Mouse (Mus musculus) stomach, embryonic 15.5 days (tissue): ENCODE measurements around the gene Surf6. TPM values are rescaled to one million over a fixed set of nuclear protein-coding genes. Genes with fewer than 3 reads are reported as not detected.
"Not testable (repeated sequence)": the region's sequence is repeated elsewhere in the genome, so short reads cannot be mapped to it uniquely, and the experiment has no call there.

ENCODE experiments used
- ATAC-seq: fragments of 200-750 bp; cut with Nextera tagmentation; 2 replicates; pipeline ENCODE4 v1.8.0; 2017; ENCODE audit warnings: low read depth, moderate number of reproducible peaks, moderate TSS enrichment; ENCODE audit not compliant: insufficient read depth, low FRiP score
- H3K27ac ChIP-seq: fragments of 300-500 bp; sonication (generic); 2 replicates; pipeline ENCODE4 v1.5.1; 2015; ENCODE audit warnings: mild to moderate bottlenecking, inconsistent platforms
- H3K27me3 ChIP-seq: fragments of 300-500 bp; sonication (generic); replicated peaks from 2 replicates; pipeline ENCODE4 v1.6.1; 2015; ENCODE audit warnings: inconsistent platforms
- H3K36me3 ChIP-seq: fragments of 300-500 bp; sonication (generic); 2 replicates; pipeline ENCODE4 v1.6.1; 2015; ENCODE audit warnings: inconsistent platforms
- H3K4me1 ChIP-seq: fragments of 300-500 bp; sonication (generic); 2 replicates; pipeline ENCODE4 v1.6.1; 2015; ENCODE audit warnings: inconsistent platforms
- H3K4me2 ChIP-seq: fragments of 300-500 bp; sonication (generic); 2 replicates; pipeline ENCODE4 v1.6.1; 2015; ENCODE audit warnings: mild to moderate bottlenecking, inconsistent platforms
- H3K4me3 ChIP-seq: fragments of 300-500 bp; sonication (generic); replicated peaks from 2 replicates; pipeline ENCODE4 v1.5.1; 2015; ENCODE audit warnings: inconsistent platforms
- H3K9ac ChIP-seq: fragments of 300-500 bp; sonication (generic); 2 replicates; pipeline ENCODE4 v1.6.1; 2015; ENCODE audit warnings: inconsistent platforms
- H3K9me3 ChIP-seq: fragments of 300-500 bp; sonication (generic); 2 replicates; pipeline ENCODE4 v1.6.1; 2016; ENCODE audit warnings: inconsistent platforms
- WGBS: fragments of 180-500 bp; shearing (Covaris S2); methylation state at CpG from one replicate; pipeline ENCODE4 v1.1.7; 2015; 5-methylcytosine and 5-hydroxymethylcytosine counted together
- polyA plus RNA-seq: library from polyadenylated mRNA; unstranded; fragments of >200 nt; fragmentation: Nextera tagmentation; extraction: Ambion mirVana; gene quantifications from 2 replicates; pipeline ENCODE4 v1.2.1, GENCODE M21; 2015

Gene Surf6
- polyA plus RNA-seq, 1 experiment from 2014 or later: 25.2 TPM

DNA sequence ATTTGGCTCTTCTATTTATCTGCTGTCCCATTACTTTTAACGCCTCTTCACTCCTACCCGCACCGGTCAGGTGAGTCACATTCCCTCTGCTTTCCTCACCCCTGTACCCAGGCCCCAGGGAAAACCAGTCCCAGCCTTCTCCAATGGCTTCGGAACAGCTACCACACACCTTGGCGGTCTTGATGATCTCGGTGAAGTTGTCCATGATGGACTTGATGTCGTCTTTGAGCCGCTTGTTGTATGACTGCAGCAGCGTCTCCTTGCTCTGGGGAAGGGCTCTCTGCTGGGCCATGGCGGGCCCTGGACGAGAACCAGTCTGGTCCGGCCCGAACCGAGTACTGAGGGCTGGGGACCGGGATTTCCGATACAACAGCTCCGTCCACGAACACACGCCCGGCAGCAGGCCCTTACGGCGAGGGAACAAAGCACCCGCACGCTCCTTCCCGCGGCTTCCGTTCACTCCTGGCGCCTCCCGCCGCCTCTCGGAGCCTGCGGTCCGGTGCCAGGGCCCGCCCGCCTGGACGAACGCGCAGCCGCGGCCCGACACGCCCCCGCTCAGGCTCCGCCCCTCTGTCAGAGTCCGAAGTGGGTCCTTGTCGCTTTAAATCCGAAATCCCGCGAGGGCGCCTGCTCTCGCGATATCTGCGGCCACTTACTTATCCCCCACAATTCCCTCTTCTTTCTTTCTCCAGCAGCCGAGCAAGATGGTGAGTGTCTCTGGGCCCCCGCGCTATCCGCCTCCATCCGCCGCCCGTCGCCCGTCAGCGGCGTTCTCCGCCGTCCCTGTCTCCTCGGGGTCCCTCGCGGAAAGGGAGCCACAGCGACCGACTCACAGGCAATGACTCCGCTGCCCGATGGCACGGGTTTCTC, 7.7 kb upstream of the Surf6 start, which contains the start of the genes Med22 and Rpl7a:
Med22 (minus strand) TSS at position 554 of the 870 bp plus-strand sequence.
Rpl7a (plus strand) TSS at position 641 of the 870 bp plus-strand sequence.
- peaks cover 24% of the 10 kb centered on the region for H3K4me1 ChIP-seq
- H3K27me3 ChIP-seq: no peaks in the 10 kb centered on the region
- H3K9me3 ChIP-seq: no peaks in the 10 kb centered on the region
- peak within 1 kb of the TSS; percentile 93 for H3K9ac ChIP-seq
- peak within 1 kb of the TSS; percentile 89 for H3K4me2 ChIP-seq
- peak; percentile 92 for ATAC-seq
- WGBS: under 1% methylated on average over 74 of the region's 74 CpGs
- peak within 1 kb of the TSS; percentile 89 for H3K27ac ChIP-seq
- peak within 1 kb of the TSS; percentile 65 for H3K4me3 ChIP-seq
- H3K36me3 ChIP-seq: peaks cover 45% of the 10 kb centered on the region

DNA sequence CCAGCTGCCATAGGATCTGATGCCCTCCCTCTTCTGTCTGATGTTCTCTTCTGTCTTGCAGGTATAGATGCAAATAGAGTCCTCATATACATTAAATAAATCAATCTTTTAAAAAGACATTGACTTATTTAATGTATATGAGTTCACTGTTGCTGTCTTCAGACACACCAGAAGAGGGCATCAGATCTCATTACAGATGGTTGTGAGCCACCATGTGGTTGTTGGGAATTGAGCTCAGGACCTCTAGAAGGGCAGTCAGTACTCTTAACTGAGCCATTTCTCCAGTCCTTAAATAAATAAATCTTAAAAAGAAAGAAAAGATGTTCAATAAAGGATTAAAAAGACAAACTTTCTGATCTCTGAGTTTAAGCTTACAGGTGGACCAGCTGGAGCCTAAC, 6.7 kb upstream of the Surf6 start:
- H3K27ac ChIP-seq: peak overlapping the region; percentile 85; the same call in 1 of the 2 replicates
- peaks cover 41% of the 10 kb centered on the region for H3K36me3 ChIP-seq
- H3K4me2 ChIP-seq: peak overlapping the region; percentile 67
- peak overlapping the region; percentile 66; the same call in 1 of the 2 replicates for H3K9ac ChIP-seq
- ATAC-seq: no peak
- peak overlapping the region; percentile 65 for H3K4me3 ChIP-seq
- no peaks in the 10 kb centered on the region for H3K9me3 ChIP-seq
- peaks cover 20% of the 10 kb centered on the region for H3K4me1 ChIP-seq
- no peaks in the 10 kb centered on the region for H3K27me3 ChIP-seq

DNA sequence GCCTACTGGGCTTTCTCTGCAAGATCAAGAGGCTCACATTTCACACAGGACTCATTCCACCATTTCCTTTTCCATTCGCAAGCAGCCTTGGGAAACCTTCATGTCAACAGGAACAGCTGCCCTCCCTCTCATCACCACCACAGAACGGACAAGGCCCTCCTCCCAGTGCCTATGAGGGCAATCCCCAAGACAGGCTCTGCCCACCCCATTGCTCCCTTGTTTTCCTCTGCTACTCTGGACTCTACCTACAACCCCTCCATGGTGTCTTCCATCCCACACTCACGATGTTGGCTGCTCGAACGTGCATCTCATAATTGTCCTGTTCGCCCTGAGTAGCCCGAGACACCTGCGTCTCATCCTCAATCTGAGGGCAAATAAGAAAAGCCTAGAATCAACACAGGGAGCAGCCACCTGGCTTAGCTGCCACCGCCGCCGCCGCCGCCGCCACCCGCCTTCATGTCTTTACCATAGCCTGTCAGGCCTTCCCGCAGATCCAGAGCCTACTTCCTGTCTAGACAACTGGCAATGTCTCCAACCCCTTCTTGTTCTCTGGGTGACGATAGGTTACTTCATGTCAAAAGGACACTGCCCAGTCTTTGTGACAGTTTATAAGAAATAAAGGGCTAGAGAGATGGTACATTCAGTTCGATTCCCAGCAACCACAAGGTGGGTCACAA, 6.2 kb upstream of the Surf6 start:
- WGBS: 63% methylated on average over 18 of the region's 18 CpGs
- Histone ChIP-seq H3K36me3 (peaks cover 37% of the 10 kb centered on the region), H3K9ac (no peak overlapping the region), H3K4me1 (peaks cover 23% of the 10 kb centered on the region), H3K27me3 (no peaks in the 10 kb centered on the region), H3K4me3 (peak overlapping the region; percentile 65), H3K9me3 (no peaks in the 10 kb centered on the region), H3K4me2 (peak overlapping the region; percentile 67), H3K27ac (no peak overlapping the region)
- no peak for ATAC-seq

DNA sequence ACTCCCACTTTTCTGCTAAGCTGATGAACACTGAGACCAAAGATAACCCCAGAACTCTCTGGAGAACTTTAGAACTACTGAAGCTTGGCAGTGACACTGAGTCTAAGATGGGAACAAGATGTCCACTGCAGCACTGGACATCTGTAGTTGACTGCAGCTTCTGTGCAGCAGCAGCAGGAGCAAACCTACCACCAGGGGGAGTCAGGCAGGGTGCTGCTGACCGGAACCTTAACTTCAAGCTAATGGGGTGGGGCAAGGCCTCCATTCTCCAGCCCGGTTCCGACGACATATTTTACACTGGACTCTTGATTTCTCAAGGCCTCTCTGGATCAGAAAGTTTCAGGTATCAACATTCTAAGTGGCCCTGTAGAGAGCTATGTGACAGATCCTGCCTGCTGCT, 4.4 kb upstream of the Surf6 start:
- Histone ChIP-seq H3K4me3 (no peak overlapping the region), H3K4me1 (peaks cover 26% of the 10 kb centered on the region), H3K4me2 (no peak overlapping the region), H3K27me3 (no peaks in the 10 kb centered on the region), H3K9ac (no peak overlapping the region), H3K27ac (no peak overlapping the region), H3K9me3 (no peaks in the 10 kb centered on the region), H3K36me3 (peaks cover 19% of the 10 kb centered on the region)
- no peak for ATAC-seq
- WGBS: 48% methylated on average over 4 of the region's 4 CpGs

DNA sequence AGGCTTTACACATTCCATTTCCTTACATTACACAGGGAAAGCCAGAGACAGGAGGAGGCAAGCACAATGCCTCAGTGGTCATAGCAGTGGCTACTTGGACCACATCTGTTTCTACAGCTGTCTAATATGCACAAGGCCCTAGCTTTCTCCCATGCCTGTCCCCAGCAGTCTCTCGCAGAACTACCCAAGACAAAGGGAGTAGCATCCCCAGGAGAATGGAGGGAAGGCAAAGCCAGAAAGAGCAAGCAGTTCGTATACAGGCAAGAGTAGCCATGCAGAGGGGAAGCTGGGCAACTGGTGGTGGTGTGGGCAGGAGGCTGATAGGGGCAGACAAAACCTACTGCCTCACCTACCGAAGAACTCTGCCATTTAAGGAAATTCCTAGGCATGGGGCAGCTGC, 3.8 kb upstream of the Surf6 start:
- Histone ChIP-seq H3K4me1 (peaks cover 26% of the 10 kb centered on the region), H3K9me3 (no peaks in the 10 kb centered on the region), H3K4me3 (no peak overlapping the region), H3K9ac (no peak overlapping the region), H3K27me3 (no peaks in the 10 kb centered on the region), H3K4me2 (no peak overlapping the region), H3K27ac (no peak overlapping the region), H3K36me3 (peaks cover 16% of the 10 kb centered on the region)
- 91% methylated on average over 3 of the region's 3 CpGs for WGBS
- ATAC-seq: no peak

DNA sequence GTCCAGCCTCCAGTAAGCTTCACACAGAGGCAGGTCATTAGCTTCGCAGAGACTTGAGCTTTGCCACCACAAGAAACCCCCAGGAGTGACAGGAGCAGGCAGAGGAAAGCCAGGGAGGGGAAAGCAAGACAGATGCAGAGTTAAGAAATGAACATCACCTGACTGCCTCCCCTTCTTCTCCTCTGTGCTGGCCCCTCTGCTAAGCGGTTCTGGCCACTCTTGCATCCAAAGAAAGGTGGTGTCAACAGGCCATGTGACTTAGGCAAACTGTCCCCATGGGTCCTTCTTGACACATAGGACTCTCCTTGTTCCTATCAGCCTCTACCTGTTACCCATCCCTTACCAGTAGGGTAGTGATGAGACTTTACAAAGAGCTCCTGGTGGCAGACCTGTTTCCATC, 3.3 kb upstream of the Surf6 start:
- no peak overlapping the region for H3K4me2 ChIP-seq
- WGBS: 82% methylated on average over 2 of the region's 2 CpGs

DNA sequence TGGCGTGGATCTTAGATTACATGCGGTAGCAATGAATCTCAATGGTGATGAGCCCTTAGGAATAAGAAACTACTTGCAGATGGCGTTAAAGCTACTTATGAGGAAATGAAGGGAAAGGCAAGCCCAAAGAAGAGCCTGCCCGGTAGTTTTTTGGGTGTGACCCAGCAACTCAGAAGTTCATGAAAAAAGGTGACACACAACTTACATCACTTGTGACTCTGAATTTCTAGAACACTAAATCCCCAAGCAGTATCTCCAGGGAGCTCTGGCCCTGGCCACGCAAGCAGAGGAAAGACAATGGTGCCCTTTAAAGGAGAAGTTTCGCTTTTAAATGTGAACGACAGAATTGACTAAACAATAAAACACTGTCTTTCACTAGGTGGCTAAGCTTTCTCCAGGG, 632 bp upstream of the Surf6 start:
- Histone ChIP-seq H3K36me3 (peaks cover 29% of the 10 kb centered on the region), H3K4me3 (peak overlapping the region; percentile 86), H3K27me3 (no peaks in the 10 kb centered on the region), H3K4me2 (peak overlapping the region; percentile 67), H3K9me3 (no peaks in the 10 kb centered on the region), H3K9ac (peak overlapping the region; percentile 39), H3K27ac (peak overlapping the region; percentile 84), H3K4me1 (peaks cover 15% of the 10 kb centered on the region)
- 12% methylated on average over 7 of the region's 7 CpGs for WGBS
- no peak for ATAC-seq

More for the DNA sequence above, 3.3 kb upstream of the Surf6 start:
- peaks cover 26% of the 10 kb centered on the region for H3K4me1 ChIP-seq
- ATAC-seq: no peak
- H3K27me3 ChIP-seq: no peaks in the 10 kb centered on the region
- H3K4me3 ChIP-seq: no peak overlapping the region
- H3K27ac ChIP-seq: no peak overlapping the region
- no peak overlapping the region for H3K9ac ChIP-seq
- H3K36me3 ChIP-seq: peaks cover 16% of the 10 kb centered on the region
- no peaks in the 10 kb centered on the region for H3K9me3 ChIP-seq

DNA sequence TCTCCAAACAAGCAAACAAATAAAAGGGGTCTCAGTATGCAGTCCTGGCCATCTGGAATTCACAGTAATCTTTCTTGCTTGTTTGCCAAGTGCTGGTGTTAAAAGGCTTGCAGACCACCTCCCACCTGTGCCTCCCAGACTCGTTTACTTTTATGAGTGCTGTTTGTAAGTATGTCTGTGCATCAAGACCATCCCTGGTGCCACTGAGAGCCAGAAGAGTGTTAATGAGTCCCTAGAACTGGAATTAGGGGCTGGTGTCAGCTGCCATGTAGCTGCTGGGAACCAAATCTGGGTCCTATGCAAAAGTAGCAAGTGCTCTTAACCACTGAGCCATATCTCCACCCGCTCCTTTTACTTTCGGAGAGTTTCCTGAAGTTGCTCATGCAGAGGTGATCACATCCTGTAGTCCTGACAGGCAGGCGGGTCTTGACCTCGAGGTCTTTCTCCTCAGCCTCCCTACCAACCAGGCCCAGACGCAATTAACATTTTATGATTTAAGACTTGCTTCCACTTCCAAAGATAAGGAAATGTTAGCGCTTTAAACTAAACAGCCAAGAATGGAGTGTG, 762 bp downstream of the Surf6 start:
- peaks cover 15% of the 10 kb centered on the region for H3K4me1 ChIP-seq
- peaks cover 31% of the 10 kb centered on the region for H3K36me3 ChIP-seq
- no peaks in the 10 kb centered on the region for H3K27me3 ChIP-seq
- 9% methylated on average over 7 of the region's 7 CpGs for WGBS
- peak overlapping the region; percentile 67 for H3K4me2 ChIP-seq
- peak overlapping the region; percentile 75; the same call in 1 of the 2 replicates for H3K9ac ChIP-seq
- H3K4me3 ChIP-seq: peak overlapping the region; percentile 86
- H3K27ac ChIP-seq: peak overlapping the region; percentile 84; the same call in 1 of the 2 replicates
- no peak for ATAC-seq
- no peaks in the 10 kb centered on the region for H3K9me3 ChIP-seq

DNA sequence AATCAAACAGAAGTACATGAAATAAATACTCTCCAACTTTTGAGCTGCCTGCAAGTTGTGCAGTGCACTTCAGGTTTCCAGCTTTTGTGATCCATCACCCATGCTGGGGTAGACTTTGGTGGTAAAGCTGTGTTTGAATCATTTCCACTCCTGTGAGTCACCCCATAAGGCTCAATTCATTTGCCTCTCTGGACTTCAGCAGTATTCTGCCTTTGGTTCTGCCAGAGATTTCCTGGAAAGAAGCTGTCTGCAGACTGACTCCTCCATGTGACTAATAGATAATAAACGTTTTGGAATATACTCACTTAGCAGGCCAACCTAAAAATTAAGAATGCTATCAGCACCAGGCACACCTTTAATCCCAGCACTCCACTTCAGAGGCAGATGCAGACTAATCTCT, 1.9 kb downstream of the Surf6 start:
- H3K9ac ChIP-seq: no peak overlapping the region
- no peak overlapping the region for H3K4me3 ChIP-seq
- peaks cover 15% of the 10 kb centered on the region for H3K4me1 ChIP-seq
- WGBS: 50% methylated on average over 1 of the region's 1 CpGs
- peaks cover 28% of the 10 kb centered on the region for H3K36me3 ChIP-seq
- H3K27ac ChIP-seq: no peak overlapping the region
- H3K9me3 ChIP-seq: no peaks in the 10 kb centered on the region
- ATAC-seq: no peak
- H3K4me2 ChIP-seq: no peak overlapping the region
- no peaks in the 10 kb centered on the region for H3K27me3 ChIP-seq

DNA sequence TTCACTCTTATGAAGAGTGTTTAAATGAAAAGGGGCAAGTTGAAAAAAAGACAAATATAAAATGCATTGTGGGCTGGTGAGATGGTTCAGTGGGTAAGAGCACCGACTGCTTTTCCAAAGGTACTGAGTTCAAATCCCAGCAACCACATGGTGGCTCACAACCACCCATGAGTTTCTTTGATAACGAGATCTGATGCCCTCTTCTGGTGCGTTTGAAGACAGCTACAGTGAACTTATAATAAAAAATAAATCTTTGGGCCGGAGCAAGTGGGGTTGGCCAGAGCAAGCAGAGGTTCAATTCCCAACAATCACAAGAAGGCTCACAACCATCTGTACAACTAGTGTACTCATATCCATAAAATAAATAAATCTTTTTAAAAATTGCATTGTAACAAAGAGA, 6.8 kb downstream of the Surf6 start:
- no peaks in the 10 kb centered on the region for H3K27me3 ChIP-seq
- H3K4me3 ChIP-seq: no peak overlapping the region
- H3K9ac ChIP-seq: no peak overlapping the region
- no peaks in the 10 kb centered on the region for H3K9me3 ChIP-seq
- WGBS: 88% methylated on average over 4 of the region's 4 CpGs
- ATAC-seq: no peak
- H3K36me3 ChIP-seq: peaks cover 54% of the 10 kb centered on the region
- H3K4me2 ChIP-seq: no peak overlapping the region
- no peak overlapping the region for H3K27ac ChIP-seq
- H3K4me1 ChIP-seq: no peaks in the 10 kb centered on the region

DNA sequence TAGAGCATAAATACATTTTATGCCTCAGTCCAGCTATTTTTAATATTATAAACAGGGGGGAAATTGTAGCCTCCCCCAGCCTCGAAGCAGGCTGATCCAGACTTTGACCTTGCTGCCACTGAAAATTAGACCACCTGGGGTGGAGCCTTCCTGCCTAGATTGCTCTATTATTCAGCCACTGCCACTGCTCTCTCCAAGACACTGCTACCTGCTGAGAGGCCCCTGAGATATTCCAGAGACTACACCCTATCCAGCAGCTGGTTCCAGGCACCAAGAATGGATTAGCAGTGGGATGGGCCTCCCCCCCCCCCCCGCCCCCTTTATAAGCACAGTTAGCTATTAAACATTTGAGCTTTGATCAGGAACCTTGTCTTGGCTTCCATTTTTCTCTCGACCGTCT, 16.5 kb downstream of the Surf6 start:
- H3K9me3 ChIP-seq, H3K27ac ChIP-seq, H3K4me3 ChIP-seq, H3K9ac ChIP-seq, H3K4me1 ChIP-seq, H3K4me2 ChIP-seq, ATAC-seq, H3K27me3 ChIP-seq: not testable (repeated sequence)
- 80% methylated on average over 4 of the region's 4 CpGs for WGBS
- peaks cover 15% of the 10 kb centered on the region for H3K36me3 ChIP-seq

DNA sequence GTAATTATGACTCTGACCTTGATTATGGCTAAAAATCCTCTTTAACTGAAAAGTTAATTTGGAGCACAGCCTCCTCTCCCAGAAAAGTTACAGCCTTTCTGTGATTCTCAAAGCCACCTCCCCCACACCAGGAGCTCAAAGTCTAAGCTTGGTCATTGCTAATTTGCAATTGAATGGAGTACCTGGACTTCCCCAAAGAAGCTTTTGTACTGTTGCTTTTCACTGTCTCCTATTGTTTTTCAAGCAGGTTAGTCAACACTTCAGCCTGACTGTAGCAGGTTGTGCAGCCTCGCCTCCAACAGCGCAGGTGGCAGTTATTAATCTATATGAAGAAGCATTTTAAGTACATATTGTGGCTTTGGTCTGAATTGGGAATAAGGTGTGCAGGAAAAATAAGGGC, 17.1 kb downstream of the Surf6 start:
- not testable (repeated sequence) for H3K27me3 ChIP-seq, H3K4me2 ChIP-seq, ATAC-seq, H3K36me3 ChIP-seq, H3K4me3 ChIP-seq, H3K9ac ChIP-seq, H3K9me3 ChIP-seq, H3K27ac ChIP-seq, H3K4me1 ChIP-seq
- 86% methylated on average over 2 of the region's 2 CpGs for WGBS
